Mouse (Mus musculus): ENCODE data around the gene Gm20431. TPM values are rescaled to one million over a fixed set of nuclear protein-coding genes. Genes with fewer than 3 reads are reported as not detected.

Gene Gm20431
- total RNA-seq, 2 experiments from 2014 or later = 3.7 to 11.5 TPM

GRCm38 (mm10) chr2:167583161-167583952, 77.9 kb downstream of the Gm20431 start:
- DNase-seq = peak; percentile 27
- intact Hi-C loops (cut with DNase I) = no loop called here
- no peak for TF ChIP-seq CTCF (IDR thresholded peaks at IDR 0.05)
- H3K27ac ChIP-seq = peak overlapping the region; percentile 35; the same call in 1 of the 2 replicates
- H3K4me3 ChIP-seq = no peak overlapping the region

DNA sequence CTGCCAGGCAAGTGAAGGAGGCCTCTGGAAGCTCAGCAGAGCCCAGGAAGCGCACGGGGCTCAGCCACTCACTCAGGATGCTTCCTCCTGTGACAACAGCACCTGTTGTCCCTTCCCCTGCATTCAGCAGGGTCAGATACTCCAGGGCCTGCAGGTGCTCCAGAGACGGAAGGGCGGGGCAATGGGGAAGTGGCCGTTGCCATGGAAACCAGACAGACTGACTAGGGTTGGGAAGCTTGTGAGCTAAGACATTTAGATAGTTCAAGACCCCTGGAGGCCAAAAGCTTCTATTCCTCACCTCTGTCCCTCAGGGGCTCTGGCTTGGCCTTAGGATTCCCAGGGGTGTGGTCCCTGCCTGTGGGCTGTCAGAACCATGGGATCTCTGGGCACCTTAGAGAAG, 82.8 kb downstream of the Gm20431 start:
- Histone ChIP-seq H3K4me3 (no peak overlapping the region), H3K27ac (no peak overlapping the region)
- intact Hi-C loops (cut with DNase I) = no loop called here
- no peak for DNase-seq
- no peak for TF ChIP-seq CTCF (IDR thresholded peaks at IDR 0.05)

DNA sequence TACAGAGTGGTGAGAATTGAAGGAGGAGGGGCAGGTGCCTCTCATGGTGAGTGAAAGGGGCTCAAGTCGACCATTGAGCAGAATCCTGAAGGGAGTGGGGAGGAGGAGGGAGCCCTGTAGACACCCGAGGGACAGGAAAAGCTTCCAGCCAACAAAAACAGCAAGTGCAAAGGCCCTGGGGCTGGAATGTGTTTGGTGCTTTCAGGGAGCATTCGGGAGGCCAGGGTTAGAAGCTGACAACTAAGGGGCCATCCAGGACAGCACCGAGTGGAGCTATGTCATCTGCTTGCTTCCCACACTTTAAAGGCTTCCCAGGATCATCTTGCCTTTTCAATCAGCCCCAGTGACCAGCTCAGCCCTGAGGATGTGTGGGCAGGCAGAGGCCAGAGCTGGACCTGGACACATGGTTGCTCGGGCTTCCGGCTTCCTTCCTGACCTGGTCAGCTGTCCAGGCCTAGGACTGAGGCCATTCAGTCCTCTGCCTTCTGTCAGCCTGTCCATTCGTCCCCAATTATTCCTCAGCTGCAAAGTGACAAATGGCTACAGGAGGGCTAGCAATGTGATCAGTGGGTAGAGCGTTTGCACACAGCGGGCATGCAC, 84.0 kb downstream of the Gm20431 start:
- no peak for DNase-seq
- H3K4me3 ChIP-seq = no peak overlapping the region
- H3K27ac ChIP-seq = no peak overlapping the region
- no peak for TF ChIP-seq CTCF (IDR thresholded peaks at IDR 0.05)
- intact Hi-C loops (cut with DNase I) = no loop called here

- H3K4me3 ChIP-seq = no peak overlapping the region
- intact Hi-C loops (cut with DNase I) = no loop called here
- no peak for DNase-seq
- TF ChIP-seq CTCF (IDR thresholded peaks at IDR 0.05) = no peak
- no peak overlapping the region for H3K27ac ChIP-seq
These were observed 85.1 kb downstream of the Gm20431 start for GRCm38 (mm10) chr2:167576121-167576620.

DNA sequence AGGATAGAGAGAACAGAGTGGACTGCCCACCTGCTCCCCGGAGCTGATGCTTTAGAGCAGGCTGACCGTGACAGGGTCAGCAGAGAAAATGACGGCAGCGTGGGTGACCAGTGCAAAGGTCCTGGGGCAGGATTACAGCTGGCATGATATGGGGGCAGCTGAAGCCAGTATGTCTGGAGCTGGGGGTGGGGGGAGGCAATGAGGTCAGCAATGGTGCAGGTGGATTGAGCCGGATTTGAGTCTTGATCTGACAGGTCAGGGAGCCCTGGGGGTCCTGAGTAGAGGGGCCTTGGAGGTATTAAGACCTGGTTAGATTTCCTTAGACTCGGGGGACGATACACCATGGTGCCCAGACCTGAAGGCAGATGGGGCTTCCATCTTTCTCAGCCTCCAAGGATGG, 85.7 kb downstream of the Gm20431 start:
- intact Hi-C loops (cut with DNase I) = no loop called here
- TF ChIP-seq CTCF (IDR thresholded peaks at IDR 0.05) = no peak
- peak overlapping the region; percentile 65 for H3K27ac ChIP-seq
- no peak for DNase-seq
- H3K4me3 ChIP-seq = no peak overlapping the region

- Histone ChIP-seq H3K27ac (peak overlapping the region; percentile 65), H3K4me3 (no peak overlapping the region)
- intact Hi-C loops (cut with DNase I) = no loop called here
- TF ChIP-seq CTCF (IDR thresholded peaks at IDR 0.05) = no peak
- peak; percentile 88 for DNase-seq
These were observed 86.5 kb downstream of the Gm20431 start for GRCm38 (mm10) chr2:167574814-167575213.

DNA sequence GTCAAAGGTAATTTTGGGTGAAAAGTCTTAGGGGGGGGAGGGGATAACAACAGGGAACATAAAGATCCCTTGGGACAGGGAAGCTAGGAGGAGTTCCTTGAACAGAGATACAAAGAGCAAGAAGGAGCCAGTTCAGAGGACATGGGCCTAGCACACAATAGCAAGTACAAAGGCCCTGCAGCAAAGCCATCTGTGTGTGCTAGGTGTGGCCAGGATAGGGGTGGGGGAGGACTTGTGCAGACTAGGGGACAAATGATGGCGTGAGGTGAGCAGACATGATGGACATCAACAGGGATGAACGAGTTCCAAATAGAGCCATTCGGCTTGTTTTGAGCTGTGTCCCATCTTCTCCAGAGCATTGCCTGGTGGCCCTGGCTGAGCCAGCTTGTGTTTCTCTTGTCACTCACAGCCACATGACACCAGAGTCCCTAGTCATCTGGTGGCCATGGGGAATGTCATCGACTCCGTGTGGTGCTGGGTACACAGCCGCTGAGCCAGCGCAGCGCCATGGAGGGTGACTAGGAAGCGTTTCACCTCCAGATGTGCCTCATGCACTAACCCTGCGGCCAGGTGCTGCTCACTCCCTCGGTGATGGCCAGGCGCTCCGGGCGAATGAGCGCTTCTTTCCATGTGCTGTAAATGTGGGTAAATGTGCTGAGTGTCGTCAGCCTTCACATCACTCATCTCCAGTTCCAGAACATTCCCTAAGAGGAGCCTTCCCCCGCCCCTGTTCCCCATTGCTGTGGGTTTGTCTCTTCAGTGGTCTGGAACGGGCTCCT, 89.7 kb downstream of the Gm20431 start:
- Histone ChIP-seq H3K4me3 (no peak overlapping the region), H3K27ac (peak overlapping the region; percentile 80)
- intact Hi-C loops (cut with DNase I) = loop anchor here (2.0 kb wide), 1 partner anchor 17 kb away; no protein-coding TSS in a partner anchor
- TF ChIP-seq CTCF (IDR thresholded peaks at IDR 0.05) = no peak
- no peak for DNase-seq

- H3K4me3 ChIP-seq = no peak overlapping the region
- no peak for DNase-seq
- intact Hi-C loops (cut with DNase I) = loop anchor here (2.0 kb wide), 1 partner anchor 18 kb away; no protein-coding TSS in a partner anchor
These were observed 90.5 kb downstream of the Gm20431 start for GRCm38 (mm10) chr2:167570815-167571214.

GRCm38 (mm10) chr2:167569934-167570651, 91.2 kb downstream of the Gm20431 start:
- peak; percentile 93 for DNase-seq
- intact Hi-C loops (cut with DNase I) = loop anchor here (2.0 kb wide), 1 partner anchor 19 kb away; no protein-coding TSS in a partner anchor
- peak; percentile 31 for TF ChIP-seq CTCF (IDR thresholded peaks at IDR 0.05)
- Histone ChIP-seq H3K4me3 (no peak overlapping the region), H3K27ac (peak overlapping the region; percentile 80)

More at GRCm38 (mm10) chr2:167570815-167571214, 90.5 kb downstream of the Gm20431 start:
- TF ChIP-seq CTCF (IDR thresholded peaks at IDR 0.05) = no peak
- H3K27ac ChIP-seq = peak overlapping the region; percentile 80

GRCm38 (mm10) chr2:167568112-167568511, 93.2 kb downstream of the Gm20431 start:
- H3K27ac ChIP-seq = no peak overlapping the region
- DNase-seq = no peak
- intact Hi-C loops (cut with DNase I) = no loop called here

DNA sequence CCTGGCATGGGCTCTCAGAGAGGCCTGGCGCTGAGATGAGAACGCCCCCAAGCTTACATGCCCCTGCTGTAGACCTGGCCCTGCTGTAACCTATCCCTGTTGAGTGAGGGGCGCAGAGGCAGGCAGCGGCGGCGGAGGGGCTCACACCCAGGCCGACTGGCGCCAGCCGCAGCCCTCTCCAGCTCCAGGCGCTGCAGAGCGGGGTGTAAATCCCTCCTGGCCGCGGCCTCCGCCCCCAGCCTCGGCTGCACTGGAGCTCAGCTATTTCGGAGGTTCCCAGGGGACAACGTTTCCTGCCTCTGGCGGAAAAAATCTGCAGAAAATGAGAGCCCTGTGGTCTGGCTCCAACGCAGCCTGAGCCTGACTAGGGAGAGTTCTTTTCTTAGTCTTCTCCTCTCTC, 95.6 kb downstream of the Gm20431 start:
- TF ChIP-seq CTCF (IDR thresholded peaks at IDR 0.05) = peak; percentile 12; the same call in 1 of the 2 replicates
- DNase-seq = peak; percentile 82
- H3K4me3 ChIP-seq = peak overlapping the region; percentile 58
- intact Hi-C loops (cut with DNase I) = no loop called here
- H3K27ac ChIP-seq = peak overlapping the region; percentile 82

More at GRCm38 (mm10) chr2:167568112-167568511, 93.2 kb downstream of the Gm20431 start:
- TF ChIP-seq CTCF (IDR thresholded peaks at IDR 0.05) = no peak
- no peak overlapping the region for H3K4me3 ChIP-seq

DNA sequence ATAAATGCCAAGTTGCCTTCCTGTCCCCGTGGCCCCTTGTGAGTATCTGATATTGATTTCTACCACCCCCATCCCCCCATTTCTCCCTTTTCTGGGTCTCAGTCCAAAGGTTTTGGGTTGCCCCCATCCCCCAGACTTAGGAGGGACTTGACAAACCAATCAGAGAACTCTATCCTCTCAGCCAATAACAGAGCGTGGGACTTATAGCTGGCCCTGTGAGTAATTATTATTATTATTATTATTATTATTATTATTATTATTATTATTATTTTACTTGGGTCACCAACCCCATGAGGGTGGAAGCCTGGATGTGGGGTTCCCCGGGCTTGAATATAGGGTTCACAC, 96.0 kb downstream of the Gm20431 start:
- no peak for TF ChIP-seq CTCF (IDR thresholded peaks at IDR 0.05)
- intact Hi-C loops (cut with DNase I) = no loop called here

More for the DNA sequence above, 96.0 kb downstream of the Gm20431 start:
- Histone ChIP-seq H3K4me3 (peak overlapping the region; percentile 58), H3K27ac (peak overlapping the region; percentile 82)
- no peak for DNase-seq
